Mouse (Mus musculus) lung, adult 2 months (tissue): Measurements from ENCODE around the gene Uqcc2.

Experiments
- CTCF ChIP-seq: fragments of 200-500 bp; IDR thresholded peaks from 2 replicates; pipeline ENCODE4 v1.5.1; 2011; ENCODE audit warnings: mild to moderate bottlenecking, low read length, control low read depth; ENCODE audit not compliant: insufficient read depth
- POLR2A ChIP-seq: fragments of 200-500 bp; IDR thresholded peaks from 2 replicates; pipeline ENCODE4 v1.6.1; 2011; ENCODE audit warnings: low read depth, mild to moderate bottlenecking, control low read depth, low read length, borderline replicate concordance; ENCODE audit errors: extremely low read depth

DNA sequence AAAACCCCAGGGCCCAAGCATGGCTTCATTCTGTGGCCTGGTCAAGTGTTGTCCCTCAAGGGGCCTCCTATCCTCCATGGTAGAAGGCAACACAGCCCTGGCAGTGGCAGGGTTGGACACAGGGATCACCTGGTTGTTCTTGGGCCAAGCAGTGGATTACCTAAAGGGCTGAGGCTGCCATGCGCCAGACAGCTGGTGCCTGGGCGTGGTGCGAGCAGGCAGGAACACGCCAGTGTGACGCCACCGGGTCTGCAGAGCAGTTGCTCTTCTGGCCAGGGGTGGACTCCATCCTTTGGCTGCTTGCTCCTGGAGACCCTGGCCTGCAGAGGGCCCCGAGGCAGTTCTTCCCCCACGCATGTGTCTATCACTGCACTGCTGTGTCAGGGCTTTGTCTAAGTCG is 59.9 kb downstream of the Uqcc2 start:
- TF ChIP-seq CTCF: no peak
- TF ChIP-seq POLR2A: no peak
